Mouse (Mus musculus): ENCODE results near the gene Gtf2f1. TPM values are rescaled to one million over a fixed set of nuclear protein-coding genes. Genes with fewer than 3 reads are reported as not detected.

Gtf2f1 gene
- polyA plus RNA-seq, 1 experiment, result 43.5 TPM

GRCm38 (mm10) chr17:56958667-56959066, 52.4 kb downstream of the Gtf2f1 start:
- no peaks in the 10 kb centered on the region for H3K27me3 ChIP-seq (ENCODE audit: control insufficient read depth, insufficient read depth, low read length)
- no peak for TF ChIP-seq CTCF (IDR thresholded peaks at IDR 0.05; ENCODE audit: extremely low read depth, insufficient read length, insufficient replicate concordance, low read depth, low read length)
- no peak for TF ChIP-seq POLR2A (IDR thresholded peaks at IDR 0.05; ENCODE audit: low read depth, low read length)
- no peaks in the 10 kb centered on the region for H3K36me3 ChIP-seq (ENCODE audit: control insufficient read depth, insufficient read depth, low read length)
- H3K4me1 ChIP-seq (ENCODE audit: control insufficient read depth, insufficient read depth, insufficient read length, low read length), result peaks cover 15% of the 10 kb centered on the region
- WGBS, result 86% methylated on average over 4 of the region's 4 CpGs
- H3K4me3 ChIP-seq (ENCODE audit: low read depth, low read length), result no peak overlapping the region
- no peak overlapping the region for H3K27ac ChIP-seq (ENCODE audit: insufficient read depth, low read depth, low read length)

- no peak overlapping the region for H3K4me3 ChIP-seq (ENCODE audit: low read depth, low read length)
- H3K27ac ChIP-seq (ENCODE audit: insufficient read depth, low read depth, low read length), result no peak overlapping the region
- no peaks in the 10 kb centered on the region for H3K27me3 ChIP-seq (ENCODE audit: control insufficient read depth, insufficient read depth, low read length)
- TF ChIP-seq CTCF (IDR thresholded peaks at IDR 0.05; ENCODE audit: extremely low read depth, insufficient read length, insufficient replicate concordance, low read depth, low read length) (no peak), POLR2A (IDR thresholded peaks at IDR 0.05; ENCODE audit: low read depth, low read length) (no peak)
- H3K36me3 ChIP-seq (ENCODE audit: control insufficient read depth, insufficient read depth, low read length), result no peaks in the 10 kb centered on the region
- peaks cover 14% of the 10 kb centered on the region for H3K4me1 ChIP-seq (ENCODE audit: control insufficient read depth, insufficient read depth, insufficient read length, low read length)
- WGBS, result 42% methylated on average over 11 of the region's 11 CpGs
Measured at GRCm38 (mm10) chr17:56957763-56958429, 53.2 kb downstream of the Gtf2f1 start.

- peaks cover 8% of the 10 kb centered on the region for H3K4me1 ChIP-seq (ENCODE audit: control insufficient read depth, insufficient read depth, insufficient read length, low read length)
- no peak overlapping the region for H3K4me3 ChIP-seq (ENCODE audit: low read depth, low read length)
- TF ChIP-seq POLR2A (IDR thresholded peaks at IDR 0.05; ENCODE audit: low read depth, low read length), result no peak
- no peak for TF ChIP-seq CTCF (IDR thresholded peaks at IDR 0.05; ENCODE audit: extremely low read depth, insufficient read length, insufficient replicate concordance, low read depth, low read length)
- no peak overlapping the region for H3K27ac ChIP-seq (ENCODE audit: insufficient read depth, low read depth, low read length)
- H3K27me3 ChIP-seq (ENCODE audit: control insufficient read depth, insufficient read depth, low read length), result no peaks in the 10 kb centered on the region
- WGBS, result 86% methylated on average over 7 of the region's 7 CpGs
- no peaks in the 10 kb centered on the region for H3K36me3 ChIP-seq (ENCODE audit: control insufficient read depth, insufficient read depth, low read length)
Measured at GRCm38 (mm10) chr17:56954871-56955270, 56.2 kb downstream of the Gtf2f1 start.

Other genes with a start within 250 kb of the Gtf2f1 start
- gene Dus3l, start 246.5 kb downstream of the Gtf2f1 start, polyA plus RNA-seq (2012; rRNA removed), result 32.1 and 55.6 TPM in 2 replicates
- gene Prr22, start 241.0 kb downstream of the Gtf2f1 start, polyA plus RNA-seq (2012; rRNA removed), result 2.0 and 3.7 TPM in 2 replicates
- 7.7 and 15.4 TPM in 2 replicates for gene Rfx2, start 180.3 kb downstream of the Gtf2f1 start, polyA plus RNA-seq (2012; rRNA removed)
- not detected in 2 replicates for gene Acsbg2, start 136.8 kb downstream of the Gtf2f1 start, polyA plus RNA-seq (2012; rRNA removed)
- not detected in 2 replicates for gene 1700061G19Rik, start 135.8 kb downstream of the Gtf2f1 start, polyA plus RNA-seq (2012; rRNA removed)
- gene Mllt1, start 75.9 kb downstream of the Gtf2f1 start, polyA plus RNA-seq (2012; rRNA removed), result 25.0 and 46.3 TPM in 2 replicates
- 9.0 and 28.9 TPM in 2 replicates for gene Acer1, start 29.2 kb downstream of the Gtf2f1 start, polyA plus RNA-seq (2012; rRNA removed)
- gene Clpp, start 21.0 kb downstream of the Gtf2f1 start, polyA plus RNA-seq (2012; rRNA removed), result 86.2 and 132 TPM in 2 replicates
- 40.8 and 63.7 TPM in 2 replicates for gene Alkbh7, start 13.9 kb downstream of the Gtf2f1 start, polyA plus RNA-seq (2012; rRNA removed)
- gene Pspn, start 11.3 kb downstream of the Gtf2f1 start, polyA plus RNA-seq (2012; rRNA removed), result not detected in 2 replicates
- gene Gm17949, start 181 bp upstream of the Gtf2f1 start, polyA plus RNA-seq (2012; rRNA removed), result not detected in 2 replicates
- gene Khsrp, start 20.2 kb upstream of the Gtf2f1 start, polyA plus RNA-seq (2012; rRNA removed), result 32.3 and 66.4 TPM in 2 replicates
- gene Slc25a41, start 30.4 kb upstream of the Gtf2f1 start, polyA plus RNA-seq (2012; rRNA removed), result not detected in 2 replicates
- gene Crb3, start 47.8 kb upstream of the Gtf2f1 start, polyA plus RNA-seq (2012; rRNA removed), result 184 and 395 TPM in 2 replicates
- 13.3 and 14.3 TPM in 2 replicates for gene Slc25a23, start 48.6 kb upstream of the Gtf2f1 start, polyA plus RNA-seq (2012; rRNA removed)
- 9.1 and 13.6 TPM in 2 replicates for gene Dennd1c, start 67.2 kb upstream of the Gtf2f1 start, polyA plus RNA-seq (2012; rRNA removed)
- gene Tubb4a, start 76.5 kb upstream of the Gtf2f1 start, polyA plus RNA-seq (2012; rRNA removed), result 3.3 TPM in 2 replicates
- 2.3 and 2.6 TPM in 2 replicates for gene Tnfsf9, start 94.0 kb upstream of the Gtf2f1 start, polyA plus RNA-seq (2012; rRNA removed)
- not detected in 2 replicates for gene Cd70, start 138.5 kb upstream of the Gtf2f1 start, polyA plus RNA-seq (2012; rRNA removed)
- 0.79 and 0.98 TPM in 2 replicates for gene Tnfsf14, start 182.9 kb upstream of the Gtf2f1 start, polyA plus RNA-seq (2012; rRNA removed)
- 17.9 and 40.9 TPM in 2 replicates for gene C3, start 216.8 kb upstream of the Gtf2f1 start, polyA plus RNA-seq (2012; rRNA removed)
- gene Gpr108, start 237.2 kb upstream of the Gtf2f1 start, polyA plus RNA-seq (2012; rRNA removed), result 25.6 and 46.5 TPM in 2 replicates
- gene Trip10, start 238.2 kb upstream of the Gtf2f1 start, polyA plus RNA-seq (2012; rRNA removed), result 11.0 and 30.3 TPM in 2 replicates

Measured in small intestine, adult 2 months (tissue).